Mouse (Mus musculus): Measurements from ENCODE around the gene Atp2a1.

The Atp2a1 gene

DNA sequence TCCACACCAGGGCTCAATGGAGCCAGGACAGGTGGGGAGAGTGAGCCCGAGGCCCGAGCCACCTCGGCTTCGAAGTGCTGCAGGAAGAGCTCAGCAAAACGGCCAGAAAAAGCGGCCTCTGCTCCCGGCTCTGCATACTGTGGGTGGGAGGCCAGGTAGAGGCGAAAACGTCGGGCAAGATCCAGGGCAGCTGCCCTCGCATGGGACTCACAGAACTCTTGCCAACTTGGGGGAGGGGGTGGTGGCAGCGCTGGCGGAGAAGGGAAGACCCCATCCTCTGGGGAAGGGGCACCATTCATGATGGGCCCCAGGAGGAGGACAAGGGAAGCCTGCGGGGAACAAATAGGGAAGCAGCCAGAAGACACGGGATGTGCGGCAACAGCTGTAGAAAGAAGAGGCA lies 9.8 kb upstream of the Atp2a1 start:
- DNase-seq (ENCODE audit: low read depth, low spot score), result no peak

DNA sequence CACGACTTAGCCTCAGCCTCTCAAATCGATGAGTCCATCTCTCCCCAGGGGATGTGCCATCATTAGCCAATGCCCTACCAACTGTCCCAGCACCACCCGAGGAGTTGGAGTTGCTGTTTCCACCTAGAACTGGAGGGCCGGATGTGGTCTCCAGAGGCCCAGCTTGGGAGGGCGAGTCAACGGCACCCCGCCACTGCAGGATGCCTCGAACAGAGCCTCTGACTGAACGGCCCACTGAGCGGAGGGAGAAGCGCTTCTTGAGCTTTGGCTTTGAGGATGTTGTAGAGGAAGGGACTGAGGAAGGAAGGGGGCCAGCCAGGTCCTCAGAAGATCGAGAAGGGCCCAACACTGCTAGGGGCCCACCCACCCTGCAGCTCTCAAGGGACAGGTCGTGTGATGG lies 9.4 kb upstream of the Atp2a1 start:
- DNase-seq (ENCODE audit: low read depth, low spot score), result no peak

DNA sequence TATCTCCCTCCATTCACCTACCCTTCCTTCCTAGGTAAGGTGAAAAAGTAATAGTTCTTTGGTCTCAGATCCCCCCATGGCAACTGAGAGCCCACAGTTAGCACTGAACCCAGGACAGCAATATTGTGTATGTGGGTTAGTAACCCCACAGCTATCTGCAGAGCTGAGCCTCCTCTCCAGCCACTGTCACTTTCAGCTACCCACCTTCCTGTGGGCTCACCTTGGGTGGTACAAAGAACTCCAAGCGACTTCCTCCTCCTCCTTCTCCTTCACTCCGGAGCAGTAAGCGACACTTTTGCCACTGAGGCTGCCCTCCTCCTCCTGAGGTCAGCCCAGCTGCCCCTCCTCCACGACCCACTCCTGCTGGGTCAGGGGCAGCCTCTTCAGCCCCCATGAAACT lies 8.9 kb upstream of the Atp2a1 start:
- DNase-seq (ENCODE audit: low read depth, low spot score), result no peak

DNA sequence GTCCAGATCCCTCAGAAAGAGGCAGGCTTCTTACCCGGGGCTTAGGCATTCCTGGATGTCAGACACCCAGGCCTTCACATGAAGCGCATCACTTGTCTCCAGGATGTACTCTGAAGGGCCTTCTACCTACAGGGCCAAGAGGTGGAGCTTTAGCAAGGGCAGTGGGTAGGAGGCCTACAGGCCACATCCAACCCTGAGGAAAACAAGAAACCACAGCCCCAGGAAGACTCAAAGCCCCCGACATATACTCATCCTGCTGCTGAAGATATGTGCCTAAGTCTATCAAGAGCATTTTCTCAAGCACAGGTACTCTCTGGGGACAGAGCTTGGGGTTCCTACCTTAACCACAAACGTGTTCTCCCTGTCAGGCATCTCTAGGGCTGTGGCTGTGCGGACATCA lies 8.5 kb upstream of the Atp2a1 start:
- DNase-seq (ENCODE audit: low read depth, low spot score), result no peak

DNA sequence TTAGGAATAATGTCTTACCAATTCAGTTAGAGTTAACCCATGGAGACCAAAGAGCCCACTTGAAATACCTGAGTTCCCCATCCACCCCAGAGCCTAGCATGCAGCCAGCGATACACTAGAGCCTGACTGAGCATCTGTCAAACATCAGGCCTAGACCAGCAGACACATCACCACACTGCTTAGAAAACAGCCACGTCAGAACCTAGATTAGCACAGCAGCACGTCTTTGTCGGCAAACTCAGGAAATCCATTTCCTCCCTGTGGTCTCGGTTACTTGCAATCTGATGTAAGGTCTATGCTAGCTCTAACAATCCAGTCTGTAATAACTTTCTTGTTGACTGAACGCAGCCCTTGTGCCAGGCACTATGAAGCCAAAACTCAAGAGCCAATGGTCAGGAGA lies 7.2 kb upstream of the Atp2a1 start:
- DNase-seq (ENCODE audit: low read depth, low spot score), result no peak

DNA sequence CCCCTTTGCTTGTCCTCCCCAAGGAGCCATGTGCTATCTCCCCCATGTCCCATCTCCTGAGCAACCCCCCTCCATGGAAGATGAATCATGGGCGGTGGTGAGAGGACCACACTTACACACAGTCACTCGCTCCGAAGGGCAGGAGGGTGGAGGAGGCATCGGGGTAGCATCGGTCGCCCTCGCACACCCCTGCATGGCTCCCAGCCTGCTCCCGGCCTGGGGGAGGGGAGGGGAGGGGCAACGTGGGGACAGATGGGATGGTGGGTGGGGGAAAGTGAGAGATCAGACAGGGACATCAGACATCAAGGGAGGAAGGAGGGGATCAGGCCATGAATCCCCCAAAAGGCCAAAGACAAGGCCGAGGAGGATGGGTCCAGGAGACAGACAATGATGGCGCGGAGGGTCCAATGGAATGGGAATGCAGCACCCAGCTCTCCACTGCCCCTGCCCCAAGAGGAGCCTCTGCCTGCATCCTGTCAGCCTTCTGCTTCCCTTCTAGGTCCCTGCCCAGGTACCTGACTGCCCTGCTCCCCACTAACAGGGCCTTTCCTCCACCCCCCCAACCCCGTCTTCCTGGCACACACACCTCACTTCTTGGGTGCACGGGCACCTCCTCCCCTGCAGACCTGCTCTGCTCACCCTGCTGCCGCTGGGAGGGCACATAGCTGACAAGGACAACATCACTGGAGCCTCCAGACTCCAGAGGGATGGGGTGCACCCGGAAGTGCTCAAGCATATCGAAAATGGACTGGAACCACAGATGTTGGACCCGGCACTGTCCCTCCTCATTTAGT lies 5.1 kb upstream of the Atp2a1 start:
- no peak for DNase-seq (ENCODE audit: low read depth, low spot score)

DNA sequence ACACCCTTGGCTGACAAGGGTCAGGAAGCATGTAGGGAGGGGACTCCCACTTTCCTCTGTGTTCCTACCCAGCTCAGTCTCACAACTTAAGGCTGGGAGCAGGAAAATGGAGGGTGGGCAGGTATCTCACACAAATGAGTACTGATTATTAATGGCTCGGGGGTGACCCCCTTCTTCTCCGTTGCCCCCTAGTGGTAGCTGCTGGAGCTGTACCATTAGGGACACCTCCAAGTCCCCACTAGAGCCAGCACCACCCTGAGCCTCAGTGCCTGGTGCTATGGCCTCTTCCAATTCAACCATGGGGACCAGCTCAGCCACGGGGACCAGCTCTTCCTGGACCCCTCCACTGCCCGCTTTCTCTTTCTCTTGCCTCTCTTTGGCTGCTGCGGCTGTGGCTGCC lies 4.4 kb upstream of the Atp2a1 start:
- DNase-seq (ENCODE audit: low read depth, low spot score), result no peak

DNA sequence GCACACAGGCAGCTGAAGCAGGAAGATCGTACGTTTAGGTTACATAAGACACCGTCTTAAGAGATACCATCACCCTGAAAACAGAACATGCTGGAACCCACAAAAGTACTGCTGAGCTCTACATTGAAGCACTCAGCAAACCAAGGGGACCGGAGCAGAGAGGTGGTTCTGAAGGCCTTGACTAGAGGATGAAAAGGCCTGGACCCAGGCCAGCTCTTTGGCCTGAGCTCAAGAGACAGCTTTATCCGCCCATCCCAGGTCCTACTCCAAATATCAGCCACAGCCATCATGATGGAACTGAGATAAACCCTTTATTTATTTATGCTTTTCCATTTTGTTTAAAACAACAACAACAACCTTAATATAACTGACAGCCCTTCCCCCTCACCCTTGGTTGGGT lies 3.8 kb upstream of the Atp2a1 start:
- DNase-seq (ENCODE audit: low read depth, low spot score), result no peak

DNA sequence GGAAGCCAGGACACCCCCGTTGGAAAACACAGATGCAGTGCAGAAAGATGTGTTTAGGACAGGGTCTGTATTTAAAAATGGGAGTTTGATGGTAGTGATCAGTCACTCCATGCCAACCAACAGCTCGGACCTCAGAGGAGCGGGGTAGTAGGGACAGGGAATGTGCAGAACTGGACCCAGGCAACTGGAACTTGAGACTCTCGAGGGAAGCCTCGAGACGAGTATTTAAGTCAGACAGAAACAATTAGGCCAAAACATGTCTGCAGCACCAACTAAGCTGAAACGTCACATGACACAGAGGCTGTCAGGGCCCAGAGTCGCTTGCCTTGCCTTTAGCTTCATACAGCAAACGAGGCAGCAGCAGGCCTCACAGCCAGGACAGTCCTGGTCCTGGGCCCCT lies 3.2 kb upstream of the Atp2a1 start:
- DNase-seq (ENCODE audit: low read depth, low spot score), result no peak

DNA sequence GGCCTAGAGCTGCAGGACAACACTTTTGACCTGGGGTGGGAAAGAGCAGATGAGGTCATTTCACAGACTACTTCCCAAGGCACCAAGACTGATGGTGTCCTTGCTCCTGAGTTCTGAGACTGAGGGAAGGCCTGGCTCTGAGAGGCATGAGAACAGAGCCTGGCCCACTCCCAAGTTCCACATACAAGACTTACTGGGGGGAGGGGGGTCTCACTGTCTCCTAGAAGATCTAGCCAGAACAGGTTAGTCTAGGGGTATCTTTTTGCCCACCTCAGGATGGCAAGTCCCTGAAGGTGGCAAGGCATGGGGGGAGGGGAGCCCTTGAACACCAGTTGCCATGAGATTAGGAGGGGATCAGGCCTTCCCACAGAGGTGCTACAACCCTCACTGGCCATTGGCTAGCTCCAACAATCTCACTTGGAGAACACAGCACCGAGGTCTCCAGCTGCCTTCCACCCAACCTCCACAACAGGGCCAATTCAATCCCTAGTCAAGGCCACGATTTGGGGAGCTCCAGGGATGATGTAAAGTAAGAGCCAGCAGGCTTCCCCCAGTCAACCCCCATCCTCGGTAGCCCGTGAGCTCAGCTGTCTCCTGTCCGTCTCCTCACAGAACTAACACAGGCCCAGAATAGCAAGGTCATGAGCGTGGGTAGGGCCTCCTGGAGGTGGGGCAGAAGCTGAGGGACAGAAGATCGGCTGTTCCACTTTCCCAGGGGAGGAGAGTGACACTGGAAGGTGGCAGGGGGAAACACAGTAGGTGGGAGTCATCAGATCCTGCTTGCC lies 2.5 kb upstream of the Atp2a1 start:
- DNase-seq (ENCODE audit: low read depth, low spot score), result no peak

DNA sequence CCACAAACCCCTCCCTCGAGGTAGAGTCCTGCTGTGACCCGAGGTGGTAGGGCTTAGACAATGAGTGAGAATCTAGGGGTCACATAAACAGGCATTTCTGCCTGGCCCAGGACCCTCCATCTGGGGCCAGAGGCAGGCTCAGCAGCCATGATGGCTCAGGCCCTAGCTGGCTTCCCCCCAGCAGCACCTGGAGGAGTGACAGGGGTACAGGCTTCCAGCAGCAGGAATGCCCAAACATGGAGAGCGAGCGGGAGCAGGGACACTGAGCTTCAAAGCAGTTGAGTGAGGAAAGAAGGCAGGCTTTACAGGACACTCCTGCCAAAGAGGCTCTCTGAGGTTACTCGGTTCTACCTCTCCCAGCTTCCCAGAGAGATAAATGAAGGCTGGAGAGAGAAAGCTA lies 1.9 kb upstream of the Atp2a1 start:
- no peak for DNase-seq (ENCODE audit: low read depth, low spot score)

DNA sequence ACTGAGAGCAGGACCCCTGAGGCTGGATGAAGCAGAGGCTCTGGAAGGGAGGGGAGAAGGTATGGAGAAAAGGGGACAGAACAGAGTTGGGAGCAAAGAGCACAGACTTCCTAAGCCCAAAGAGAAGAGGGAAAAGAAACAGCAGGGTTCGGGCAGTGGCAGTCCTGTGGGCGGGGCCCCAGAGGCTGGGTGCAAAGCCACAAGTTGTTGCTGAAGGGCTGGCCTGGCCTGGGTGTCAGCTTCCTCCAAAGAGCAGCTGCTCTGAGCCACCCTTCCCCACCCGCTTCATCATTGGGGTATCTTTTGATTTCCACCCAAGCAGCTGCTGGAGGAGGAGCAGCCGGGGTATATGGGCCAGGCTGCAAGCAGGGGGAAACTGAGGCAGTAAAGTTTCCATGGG lies 1.2 kb upstream of the Atp2a1 start:
- no peak for DNase-seq (ENCODE audit: low read depth, low spot score)

DNA sequence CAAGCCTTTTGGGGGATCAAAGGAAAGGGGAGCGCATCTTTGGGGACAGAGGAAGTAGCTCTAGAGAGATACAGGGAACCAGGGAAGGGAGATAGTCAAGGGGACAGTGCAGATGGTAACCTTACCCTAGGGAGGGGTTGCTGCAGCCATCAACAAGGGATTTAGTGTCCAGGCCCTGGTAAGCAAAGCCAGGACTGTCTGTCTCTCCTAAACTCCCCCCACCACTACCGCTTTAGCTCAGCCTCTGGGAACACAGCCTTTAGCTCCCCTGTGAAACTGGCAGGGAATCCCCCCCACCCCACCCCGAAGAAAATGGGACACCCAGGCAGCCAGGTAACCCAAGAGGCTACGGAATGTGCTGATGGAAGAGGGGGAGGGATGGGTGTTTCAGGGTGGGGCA lies 639 bp upstream of the Atp2a1 start:
- DNase-seq (ENCODE audit: low read depth, low spot score), result no peak

DNA sequence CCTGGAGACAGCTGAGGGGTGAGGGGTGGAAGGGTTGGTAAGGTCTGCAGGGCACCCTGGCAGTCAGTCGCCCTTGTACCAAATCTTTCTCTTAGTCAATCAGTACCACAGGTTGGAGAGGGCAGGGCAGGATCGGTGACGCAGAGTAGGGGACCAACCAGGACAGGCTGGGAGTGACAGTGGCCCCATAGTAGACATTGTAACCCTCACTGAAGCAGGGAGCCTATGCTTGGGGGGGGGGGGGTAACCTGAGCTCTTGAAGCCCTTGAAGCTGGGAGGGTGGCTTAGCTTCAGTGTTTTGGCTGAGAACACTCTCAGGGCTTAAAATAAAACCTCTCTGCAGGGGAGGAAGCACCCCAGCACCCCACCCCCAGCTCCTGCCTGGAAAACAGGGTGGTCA lies 1.3 kb downstream of the Atp2a1 start:
- DNase-seq (ENCODE audit: low read depth, low spot score), result no peak

DNA sequence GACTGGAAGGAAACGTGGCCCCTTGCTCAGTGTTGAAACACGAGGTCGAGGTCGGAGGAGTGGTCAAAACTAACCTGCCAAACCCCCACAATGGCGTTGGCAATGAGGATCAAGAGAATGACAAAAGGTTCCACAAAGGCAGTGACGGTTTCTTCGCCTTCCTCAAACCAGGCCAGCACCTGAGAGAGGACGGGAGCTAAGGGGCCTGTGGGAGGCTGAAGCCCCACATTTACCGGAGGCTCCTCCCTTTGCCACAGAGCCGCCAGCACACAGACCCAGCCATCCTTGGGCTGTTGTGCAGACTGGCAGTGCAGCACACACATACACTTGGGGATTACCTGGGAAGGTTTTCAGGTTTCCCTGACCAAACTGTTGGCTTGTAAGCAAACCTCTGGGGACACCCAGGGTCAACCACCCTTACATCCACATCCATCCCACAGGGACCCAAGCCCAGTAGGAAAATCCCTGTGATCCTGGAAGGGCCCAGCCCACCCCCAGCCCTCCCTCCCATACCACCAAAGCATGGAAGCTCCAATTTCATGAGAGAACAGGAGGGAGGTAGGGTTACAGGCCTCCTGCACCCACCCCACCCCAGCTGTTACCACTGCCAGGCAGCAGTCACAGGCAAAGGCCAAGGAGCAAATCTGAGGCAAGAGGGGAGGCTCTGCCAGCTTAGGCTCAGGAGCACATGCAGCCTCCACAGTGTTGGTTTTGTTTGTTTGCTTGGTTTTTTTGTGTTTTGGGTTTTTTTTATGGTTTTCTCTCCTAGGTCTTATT lies 2.1 kb downstream of the Atp2a1 start:
- no peak for DNase-seq (ENCODE audit: low read depth, low spot score)

DNA sequence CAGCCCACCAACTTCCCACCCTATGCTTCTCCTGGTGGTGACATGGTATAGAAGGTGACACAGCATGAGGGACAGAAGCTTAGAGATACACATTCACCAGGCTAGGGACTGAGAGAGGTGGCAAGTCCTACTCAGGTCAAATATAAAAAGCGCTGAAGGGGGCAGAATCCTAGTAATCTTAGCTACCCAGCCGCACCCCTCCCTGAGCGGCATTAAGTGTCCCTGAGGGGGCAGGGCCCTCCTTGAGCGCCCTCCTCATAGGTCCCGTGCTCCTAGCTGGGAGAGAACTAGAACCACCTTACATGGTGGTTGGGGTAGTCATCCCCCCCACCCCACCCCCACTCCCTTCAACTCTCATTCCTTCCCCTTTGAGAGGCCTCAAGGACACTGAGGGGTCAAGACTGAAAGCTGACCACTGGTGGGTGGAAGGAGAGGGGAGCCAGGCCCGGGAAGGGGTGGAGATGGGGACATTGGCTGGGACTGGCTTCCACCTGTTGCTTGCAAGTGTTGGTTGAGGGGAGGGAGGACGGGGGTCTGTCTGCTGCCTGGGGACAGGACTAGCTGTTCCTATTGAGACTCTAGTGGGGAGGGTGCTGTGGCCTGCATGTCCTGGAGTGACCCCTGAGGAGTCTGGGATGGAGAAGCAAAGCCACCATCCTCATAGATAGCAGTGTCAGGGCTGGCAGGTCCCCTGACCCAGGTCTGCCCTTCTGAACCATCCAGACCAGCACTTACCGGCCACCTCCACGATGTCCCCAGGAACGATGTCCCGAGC lies 3.9 kb downstream of the Atp2a1 start:
- DNase-seq (ENCODE audit: low read depth, low spot score), result no peak

DNA sequence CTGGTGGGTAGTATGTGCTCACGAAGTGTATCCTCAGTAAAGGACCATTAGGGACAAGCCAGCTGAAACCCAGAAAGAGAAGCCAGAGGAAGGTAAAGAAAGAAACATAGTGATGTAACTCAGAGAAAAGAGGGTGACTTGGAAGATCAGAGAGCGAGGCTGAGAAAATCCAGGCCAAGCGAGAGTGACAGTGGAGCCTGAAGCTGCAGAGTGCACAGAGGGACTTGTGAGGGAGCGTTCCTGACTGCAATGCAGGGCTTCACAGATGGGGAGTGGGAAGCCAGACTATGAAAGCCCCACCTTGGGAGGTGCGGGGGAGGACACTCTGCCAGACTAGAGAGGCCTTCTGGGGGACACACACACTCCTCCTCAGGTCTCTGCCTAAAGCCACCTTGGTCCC lies 4.7 kb downstream of the Atp2a1 start:
- DNase-seq (ENCODE audit: low read depth, low spot score), result no peak

DNA sequence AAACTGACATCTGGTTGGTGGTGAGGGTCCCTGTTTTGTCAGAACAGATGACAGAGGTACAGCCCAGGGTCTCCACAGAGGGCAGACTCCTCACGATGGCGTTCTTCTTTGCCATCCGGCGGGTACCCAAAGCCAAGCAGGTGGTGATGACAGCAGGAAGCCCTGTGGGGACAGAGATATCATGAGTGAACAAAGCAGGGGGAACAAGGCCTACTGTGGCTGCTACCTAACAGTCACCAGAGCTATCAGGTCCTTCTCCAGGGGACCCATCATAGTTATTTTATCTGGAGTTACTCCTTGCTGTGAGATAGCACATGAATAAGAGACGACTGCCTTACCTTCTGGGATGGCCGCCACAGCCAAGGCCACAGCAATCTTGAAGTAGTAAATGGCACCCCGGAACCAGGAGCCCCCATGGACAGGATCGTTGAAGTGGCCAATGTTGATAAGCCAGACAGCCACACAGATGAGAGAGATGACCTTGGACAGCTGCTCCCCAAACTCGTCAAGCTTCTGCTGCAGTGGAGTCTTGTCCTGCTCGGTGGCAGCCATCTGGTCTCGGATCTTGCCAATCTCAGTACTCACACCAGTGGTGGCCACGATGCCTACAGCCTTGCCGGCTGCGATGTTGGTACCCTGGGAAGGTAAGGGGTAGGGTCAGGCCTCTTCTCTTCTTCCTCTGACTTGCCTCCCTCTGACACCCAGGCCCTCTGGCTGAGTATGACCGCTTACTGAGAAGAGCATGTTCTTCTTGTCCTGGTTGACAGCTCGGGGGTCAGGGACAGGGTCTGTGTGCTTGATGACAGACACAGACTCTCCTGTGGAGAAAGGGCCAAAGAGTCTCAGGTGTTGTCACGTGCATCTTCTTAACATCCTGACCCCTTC lies 6.3 kb downstream of the Atp2a1 start:
- DNase-seq (ENCODE audit: low read depth, low spot score), result no peak

DNA sequence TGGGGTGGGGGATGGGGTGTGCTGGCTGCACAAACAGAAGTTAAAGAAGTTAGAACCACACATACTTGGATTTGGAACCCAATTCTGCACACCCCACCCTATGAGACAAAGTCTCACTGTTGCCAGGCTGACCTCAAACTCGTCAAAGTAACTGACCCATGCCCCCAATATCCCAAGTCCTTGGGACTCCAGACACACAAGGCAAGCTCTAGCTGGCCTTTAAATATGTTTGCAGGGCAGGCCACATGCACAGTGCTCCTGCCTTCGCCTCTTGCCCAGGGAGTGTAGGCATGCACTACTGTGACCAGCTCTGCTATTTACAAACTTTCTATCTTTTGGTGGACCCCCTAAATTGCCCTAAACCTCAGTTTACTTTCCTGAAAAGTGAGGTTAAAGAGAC lies 7.7 kb downstream of the Atp2a1 start:
- DNase-seq (ENCODE audit: low read depth, low spot score), result no peak

DNA sequence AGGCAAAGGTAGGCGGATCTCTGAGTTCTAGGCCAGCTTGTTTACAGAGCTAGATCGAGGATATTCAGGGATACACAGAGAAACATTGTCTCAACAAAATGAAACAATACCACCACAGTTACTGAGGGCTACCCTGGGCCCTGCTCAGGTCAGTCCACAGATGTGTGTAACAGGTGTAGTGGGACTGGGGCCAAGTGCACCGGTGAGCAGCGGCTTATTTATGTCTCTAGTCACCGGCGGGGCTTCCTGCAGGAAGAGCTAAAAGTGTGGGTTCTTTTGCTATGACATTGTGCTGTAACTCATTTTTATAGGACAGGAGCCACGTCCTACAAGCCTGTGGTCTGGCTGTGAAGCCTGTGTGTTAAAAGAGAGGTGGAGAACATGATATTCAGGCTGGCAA lies 9.0 kb downstream of the Atp2a1 start:
- DNase-seq (ENCODE audit: low read depth, low spot score), result no peak

DNA sequence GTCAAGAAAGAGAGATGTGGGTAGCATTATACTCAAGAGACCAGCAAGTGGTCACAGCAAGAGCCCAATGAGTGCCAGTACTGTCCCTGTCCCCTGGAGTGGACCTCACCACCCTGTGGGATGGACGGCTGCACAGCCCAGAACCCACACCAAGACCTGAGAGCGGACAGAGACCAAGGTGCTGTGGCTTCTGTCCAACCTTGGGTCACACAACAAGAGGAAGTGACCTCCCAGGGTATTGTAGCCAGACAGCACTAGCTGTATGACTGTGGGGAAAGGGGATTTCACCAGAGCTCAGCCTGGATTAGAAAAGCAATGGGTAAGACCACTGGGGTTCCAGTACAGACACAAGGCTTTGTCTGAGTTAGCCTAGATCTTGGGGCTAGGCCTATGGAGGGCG lies 10.7 kb downstream of the Atp2a1 start:
- DNase-seq (ENCODE audit: low read depth, low spot score), result no peak
